15 mouse cellular contexts compared by ENCODE assay signal in genomic region chr2:21927656-21928055, GRCm38 (mm10).
DNase-seq lines count a peak whose midpoint lies in the region; ATAC-seq and TF ChIP-seq lines count a peak whose summit lies in the region.
"Had no signal": no experiment of that assay in that cellular context is flagged by ENCODE, and none has a peak within 500 bp of the region (broad histone marks: within the 10 kb centered on the region; RNA-seq: fewer than 3 reads in every experiment).

No protein-coding gene starts in this region.

- peak; percentile 43; the same call in 1 of the 2 replicates for ATAC-seq in forebrain, embryonic 13.5 days
- no peak for ATAC-seq in forebrain, embryonic 12.5 days (ENCODE audit: low FRiP score)
- no peak for ATAC-seq in midbrain, embryonic 14.5 days (ENCODE audit: low FRiP score, low TSS enrichment)
- no peak for ATAC-seq in megakaryocyte-erythroid progenitor cell, adult 5-6 weeks (replicated peaks; ENCODE audit: low FRiP score, low TSS enrichment, poor library complexity, severe bottlenecking)

- H3K36me3 ChIP-seq in forebrain, embryonic 13.5 days (ENCODE audit: poor library complexity, severe bottlenecking): no peaks in the 10 kb centered on the region
- H3K36me3 ChIP-seq in forebrain, embryonic 12.5 days (replicated peaks): no peaks in the 10 kb centered on the region
- H3K36me3 ChIP-seq in midbrain, embryonic 14.5 days (ENCODE audit: control insufficient read depth, insufficient read depth, low read length): no peaks in the 10 kb centered on the region
- H3K36me3 ChIP-seq: neural tube, embryonic 12.5 days had no signal

- 55% methylated on average over 1 of the region's 1 CpGs for WGBS in forebrain, embryonic 13.5 days
- WGBS in forebrain, embryonic 12.5 days: 52% methylated on average over 1 of the region's 1 CpGs
- 49% methylated on average over 1 of the region's 1 CpGs for WGBS in midbrain, embryonic 14.5 days

- no peaks in the 10 kb centered on the region for H3K9me3 ChIP-seq in forebrain, embryonic 13.5 days (replicated peaks)
- no peaks in the 10 kb centered on the region for H3K9me3 ChIP-seq in forebrain, embryonic 12.5 days
- no peaks in the 10 kb centered on the region for H3K9me3 ChIP-seq in midbrain, embryonic 14.5 days (ENCODE audit: control insufficient read depth, low read length)
- H3K9me3 ChIP-seq: neural tube, embryonic 12.5 days had no signal

- intact Hi-C loops in left cerebral cortex, adult 2 months (cut with DNase I): loop anchor here (1.0 to 5.0 kb wide), 2 partner anchors 645 to 713 kb away; no protein-coding TSS in a partner anchor
- intact Hi-C loops in left cerebral cortex, postnatal 25 days (cut with DNase I): loop anchor here (5.0 kb wide), 1 partner anchor 645 kb away; no protein-coding TSS in a partner anchor

- H3K4me1 ChIP-seq in forebrain, embryonic 13.5 days: no peaks in the 10 kb centered on the region
- H3K4me1 ChIP-seq in forebrain, embryonic 12.5 days: no peaks in the 10 kb centered on the region
- H3K4me1 ChIP-seq in midbrain, embryonic 14.5 days (ENCODE audit: control insufficient read depth, insufficient read depth, low read length): no peaks in the 10 kb centered on the region
- H3K4me1 ChIP-seq: neural tube, embryonic 12.5 days had no signal

- DNase-seq in left cerebral cortex, adult 2 months (ENCODE audit: extremely low spot score in 1 of 2, low spot score in 2 of 2): no peak
- no peak for DNase-seq in left cerebral cortex, postnatal 25 days (ENCODE audit: low spot score in 2 of 2)
- DNase-seq in MN1 (ENCODE audit: low spot score): peak; percentile 14
- DNase-seq in midbrain, embryonic 14.5 days: peak; percentile 75
- no peak for DNase-seq in cerebellum, postnatal 36 days
- DNase-seq: adrenal gland, postnatal 10 days; heart, adult 11 months; kidney, postnatal 10 days; layer of hippocampus, postnatal 36 days; thymus, postnatal 36 days had no signal

- no peaks in the 10 kb centered on the region for H3K27me3 ChIP-seq in forebrain, embryonic 13.5 days
- H3K27me3 ChIP-seq in forebrain, embryonic 12.5 days: no peaks in the 10 kb centered on the region
- H3K27me3 ChIP-seq in midbrain, embryonic 14.5 days (ENCODE audit: control insufficient read depth, insufficient read depth, low read length): no peaks in the 10 kb centered on the region
- H3K27me3 ChIP-seq: neural tube, embryonic 12.5 days had no signal

- no peak overlapping the region for H3K4me3 ChIP-seq in forebrain, embryonic 13.5 days
- no peak overlapping the region for H3K4me3 ChIP-seq in forebrain, embryonic 12.5 days (replicated peaks)
- H3K4me3 ChIP-seq in left cerebral cortex, adult 2 months: no peak overlapping the region
- no peak overlapping the region for H3K4me3 ChIP-seq in midbrain, embryonic 14.5 days (replicated peaks; ENCODE audit: low read depth, low read length)
- H3K4me3 ChIP-seq: neural tube, embryonic 12.5 days had no signal

- H3K4me2 ChIP-seq in forebrain, embryonic 13.5 days: no peak overlapping the region
- H3K4me2 ChIP-seq in forebrain, embryonic 12.5 days: no peak overlapping the region
- H3K4me2 ChIP-seq in midbrain, embryonic 14.5 days (ENCODE audit: low read length): no peak overlapping the region
- H3K4me2 ChIP-seq: neural tube, embryonic 12.5 days had no signal

- TF ChIP-seq CTCF in left cerebral cortex, adult 2 months (IDR thresholded peaks at IDR 0.05): peak; percentile 63

- no peak overlapping the region for H3K9ac ChIP-seq in forebrain, embryonic 13.5 days
- H3K9ac ChIP-seq in forebrain, embryonic 12.5 days: no peak overlapping the region
- no peak overlapping the region for H3K9ac ChIP-seq in midbrain, embryonic 14.5 days (replicated peaks; ENCODE audit: low read length)
- H3K9ac ChIP-seq: neural tube, embryonic 12.5 days had no signal

- no peak overlapping the region for H3K27ac ChIP-seq in forebrain, embryonic 13.5 days
- H3K27ac ChIP-seq in forebrain, embryonic 12.5 days: no peak overlapping the region
- no peak overlapping the region for H3K27ac ChIP-seq in left cerebral cortex, adult 2 months
- no peak overlapping the region for H3K27ac ChIP-seq in midbrain, embryonic 14.5 days (replicated peaks; ENCODE audit: low read depth, low read length)
- H3K27ac ChIP-seq: macrophage; neural tube, embryonic 12.5 days had no signal

Comparison
In these comparisons a context has a peak if more than half of its experiments do, and no peak if none do; other contexts are left out.
1. DNase-seq: peak in MN1 (single experiment) and midbrain, embryonic 14.5 days (single experiment); none in left cerebral cortex, adult 2 months (0 of 2), left cerebral cortex, postnatal 25 days (0 of 2) and cerebellum, postnatal 36 days (0 of 2).